Mouse (Mus musculus) neural tube, embryonic 14.5 days (tissue): Measurements from ENCODE around the gene Kif16b. TPM values are rescaled to one million over a fixed set of nuclear protein-coding genes. Genes with fewer than 3 reads are reported as not detected.

Source experiments
- ATAC-seq: fragments of 200-750 bp; cut with Nextera tagmentation; 2 replicates; pipeline ENCODE4 v1.8.0; 2017; ENCODE audit warnings: low read depth, mild to moderate bottlenecking, moderate TSS enrichment, moderate library complexity
- H3K27ac ChIP-seq: fragments of 300-500 bp; sonication (generic); 2 replicates; pipeline ENCODE4 v1.5.1; 2014; ENCODE audit warnings: low read depth, mild to moderate bottlenecking, control low read depth, low read length, moderate library complexity, mixed read lengths
- H3K27me3 ChIP-seq: fragments of 300-500 bp; sonication (generic); 2 replicates; pipeline ENCODE4 v1.6.1; 2014; ENCODE audit warnings: low read length; ENCODE audit not compliant: control insufficient read depth, insufficient read depth
- H3K36me3 ChIP-seq: fragments of 300-500 bp; sonication (generic); 2 replicates; pipeline ENCODE4 v1.6.1; 2014; ENCODE audit warnings: low read length, mixed read lengths; ENCODE audit not compliant: control insufficient read depth, insufficient read depth
- H3K4me1 ChIP-seq: fragments of 300-500 bp; sonication (generic); 2 replicates; pipeline ENCODE4 v1.6.1; 2014; ENCODE audit warnings: low read length; ENCODE audit not compliant: control insufficient read depth, insufficient read depth
- H3K4me2 ChIP-seq: fragments of 300-500 bp; sonication (generic); 2 replicates; pipeline ENCODE4 v1.6.1; 2014; ENCODE audit warnings: mild to moderate bottlenecking, low read depth, low read length, control low read depth
- H3K4me3 ChIP-seq: fragments of 300-500 bp; sonication (generic); 2 replicates; pipeline ENCODE4 v1.5.1; 2014; ENCODE audit warnings: low read depth, low read length, control low read depth, mixed read lengths
- H3K9ac ChIP-seq: fragments of 300-500 bp; sonication (generic); replicated peaks from 2 replicates; pipeline ENCODE4 v1.6.1; 2014; ENCODE audit warnings: low read depth, mild to moderate bottlenecking, control low read depth, low read length, mixed read lengths
- H3K9me3 ChIP-seq: fragments of 300-500 bp; sonication (generic); 2 replicates; pipeline ENCODE4 v1.6.1; 2016; ENCODE audit warnings: low read length; ENCODE audit not compliant: control insufficient read depth
- WGBS: fragments of 180-500 bp; shearing (Covaris S2); extraction: QIAGEN DNeasy Blood & Tissue Kit; methylation state at CpG from one replicate; pipeline ENCODE4 v1.1.7; 2014; 5-methylcytosine and 5-hydroxymethylcytosine counted together
- polyA plus RNA-seq: library from polyadenylated mRNA; unstranded; fragments of >200 nt; fragmentation: Nextera tagmentation; extraction: Ambion mirVana; gene quantifications from 2 replicates; pipeline ENCODE4 v1.2.1, GENCODE M21; 2014

Gene Kif16b
- polyA plus RNA-seq, 1 experiment from 2014 or later = 4.0 TPM

DNA sequence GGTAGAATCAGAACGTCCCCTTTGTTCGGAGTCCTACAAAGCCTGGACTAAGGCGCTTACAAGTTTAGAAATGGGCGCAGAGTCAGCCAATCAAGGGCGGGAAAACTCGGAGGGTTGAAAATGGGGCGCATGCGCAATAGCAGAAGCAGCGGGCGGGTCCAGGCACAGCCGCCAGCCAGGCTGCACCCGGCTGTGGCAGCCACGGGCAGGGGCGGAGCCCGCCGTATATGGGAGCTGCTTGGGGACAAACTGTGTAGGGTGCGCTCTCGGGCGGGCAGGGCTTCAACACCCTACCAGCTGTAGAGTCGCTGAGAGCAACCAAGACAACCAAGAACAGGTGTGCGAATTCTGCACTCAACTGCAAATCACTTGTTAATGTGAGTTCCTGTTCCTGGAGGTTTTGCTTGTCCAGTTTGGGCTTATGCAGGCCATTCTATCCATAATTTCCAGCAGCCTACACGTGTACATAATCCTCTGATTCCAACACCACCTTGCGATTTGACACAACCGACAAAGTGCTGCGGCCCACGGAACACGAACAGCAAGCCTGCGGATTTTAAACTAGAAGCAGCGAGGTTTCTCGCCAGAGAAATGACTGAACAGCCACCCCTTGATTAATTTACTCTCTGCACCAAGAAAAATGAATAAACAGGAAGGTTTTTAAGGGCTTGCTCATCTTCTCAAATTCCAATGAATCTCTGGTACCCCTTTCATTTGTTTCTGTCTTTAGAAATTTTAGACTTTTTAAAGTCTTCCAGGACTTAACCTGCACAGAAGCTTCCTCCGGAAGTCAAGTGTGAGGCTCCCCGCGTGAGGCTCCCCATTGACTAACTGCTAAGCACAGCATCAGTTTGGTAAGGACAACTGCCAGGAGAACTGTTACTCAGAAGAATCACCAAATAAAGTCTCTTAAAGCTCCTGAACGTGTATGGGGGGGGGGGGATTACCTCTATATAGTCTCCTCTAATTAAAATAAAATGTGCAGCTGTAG, 1.9 kb upstream of the Kif16b start:
- ATAC-seq = peak; percentile 96
- H3K27ac ChIP-seq = no peak overlapping the region; the same call in 1 of the 2 replicates
- WGBS = 8% methylated on average over 34 of the region's 34 CpGs
- peak overlapping the region; percentile 33 for H3K4me3 ChIP-seq
- no peaks in the 10 kb centered on the region; the same call in 1 of the 2 replicates for H3K4me1 ChIP-seq
- no peaks in the 10 kb centered on the region for H3K36me3 ChIP-seq
- H3K4me2 ChIP-seq = peak overlapping the region; percentile 81
- H3K9me3 ChIP-seq = no peaks in the 10 kb centered on the region
- peak overlapping the region; percentile 33; the same call in 1 of the 2 replicates for H3K9ac ChIP-seq
- H3K27me3 ChIP-seq = no peaks in the 10 kb centered on the region

GRCm38 (mm10) chr2:142900120-142900861, 1.0 kb downstream of the Kif16b start:
- no peak for ATAC-seq

DNA sequence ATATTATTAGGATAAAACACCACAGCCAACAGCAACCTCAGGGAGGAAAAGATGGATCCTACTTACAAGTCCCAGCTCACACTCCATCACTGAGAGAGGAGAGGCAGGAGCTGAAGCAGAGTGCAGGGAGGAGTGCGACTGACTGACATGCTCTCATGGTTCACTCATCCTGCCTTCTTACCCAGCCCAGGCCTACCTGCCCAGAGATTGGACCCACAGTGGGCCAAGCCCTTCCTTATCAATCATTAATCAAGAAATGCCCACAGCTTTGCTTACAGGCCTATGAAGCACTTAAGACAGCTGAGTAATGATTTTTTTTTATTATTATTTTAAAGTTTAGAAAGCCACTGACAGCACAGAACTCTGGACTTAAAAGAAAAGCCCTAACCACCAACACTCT, 7.6 kb downstream of the Kif16b start:
- no peak overlapping the region for H3K27ac ChIP-seq
- H3K9ac ChIP-seq = no peak overlapping the region
- 94% methylated on average over 1 of the region's 1 CpGs for WGBS
- no peak for ATAC-seq
- no peaks in the 10 kb centered on the region for H3K27me3 ChIP-seq
- no peaks in the 10 kb centered on the region for H3K36me3 ChIP-seq
- no peak overlapping the region for H3K4me2 ChIP-seq
- H3K4me3 ChIP-seq = no peak overlapping the region
- no peaks in the 10 kb centered on the region for H3K4me1 ChIP-seq
- H3K9me3 ChIP-seq = no peaks in the 10 kb centered on the region

More at GRCm38 (mm10) chr2:142900120-142900861, 1.0 kb downstream of the Kif16b start:
- H3K4me2 ChIP-seq = peak overlapping the region; percentile 92
- 61% methylated on average over 10 of the region's 10 CpGs for WGBS
- no peaks in the 10 kb centered on the region; the same call in 1 of the 2 replicates for H3K4me1 ChIP-seq
- no peaks in the 10 kb centered on the region for H3K9me3 ChIP-seq
- H3K4me3 ChIP-seq = peak overlapping the region; percentile 77
- peak overlapping the region; percentile 76; the same call in 1 of the 2 replicates for H3K9ac ChIP-seq
- no peaks in the 10 kb centered on the region for H3K36me3 ChIP-seq
- H3K27me3 ChIP-seq = no peaks in the 10 kb centered on the region
- no peak overlapping the region for H3K27ac ChIP-seq

- 94% methylated on average over 2 of the region's 2 CpGs for WGBS
- no peak overlapping the region for H3K9ac ChIP-seq
- H3K36me3 ChIP-seq = no peaks in the 10 kb centered on the region
- H3K4me3 ChIP-seq = no peak overlapping the region
- no peak for ATAC-seq
- no peaks in the 10 kb centered on the region for H3K9me3 ChIP-seq
- H3K27ac ChIP-seq = no peak overlapping the region
- no peaks in the 10 kb centered on the region for H3K4me1 ChIP-seq
- no peaks in the 10 kb centered on the region for H3K27me3 ChIP-seq
- H3K4me2 ChIP-seq = no peak overlapping the region
These were observed 10.0 kb downstream of the Kif16b start for GRCm38 (mm10) chr2:142891283-142891682.

- Histone ChIP-seq H3K9ac (no peak overlapping the region), H3K27me3 (no peaks in the 10 kb centered on the region), H3K4me1 (no peaks in the 10 kb centered on the region), H3K4me2 (no peak overlapping the region), H3K27ac (no peak overlapping the region), H3K4me3 (no peak overlapping the region), H3K9me3 (no peaks in the 10 kb centered on the region), H3K36me3 (no peaks in the 10 kb centered on the region)
- ATAC-seq = no peak
- WGBS = 97% methylated on average over 4 of the region's 4 CpGs
These were observed 16.9 kb downstream of the Kif16b start for GRCm38 (mm10) chr2:142884456-142884855.

- Histone ChIP-seq H3K27ac (no peak overlapping the region), H3K4me2 (no peak overlapping the region), H3K36me3 (no peaks in the 10 kb centered on the region), H3K9ac (no peak overlapping the region), H3K27me3 (no peaks in the 10 kb centered on the region), H3K4me1 (no peaks in the 10 kb centered on the region), H3K9me3 (no peaks in the 10 kb centered on the region), H3K4me3 (no peak overlapping the region)
- no peak for ATAC-seq
- 90% methylated on average over 7 of the region's 7 CpGs for WGBS
These were observed 17.7 kb downstream of the Kif16b start for GRCm38 (mm10) chr2:142883625-142883994.

GRCm38 (mm10) chr2:142882871-142883624, 18.3 kb downstream of the Kif16b start:
- H3K27me3 ChIP-seq = no peaks in the 10 kb centered on the region
- H3K4me2 ChIP-seq = no peak overlapping the region
- 69% methylated on average over 7 of the region's 7 CpGs for WGBS
- H3K9ac ChIP-seq = no peak overlapping the region
- no peak for ATAC-seq
- no peaks in the 10 kb centered on the region for H3K9me3 ChIP-seq
- H3K27ac ChIP-seq = no peak overlapping the region
- H3K36me3 ChIP-seq = no peaks in the 10 kb centered on the region
- no peak overlapping the region for H3K4me3 ChIP-seq
- no peaks in the 10 kb centered on the region for H3K4me1 ChIP-seq

GRCm38 (mm10) chr2:142882466-142882865, 18.9 kb downstream of the Kif16b start:
- 72% methylated on average over 2 of the region's 2 CpGs for WGBS
- H3K9me3 ChIP-seq = no peaks in the 10 kb centered on the region
- no peak overlapping the region for H3K27ac ChIP-seq
- H3K4me1 ChIP-seq = no peaks in the 10 kb centered on the region
- no peak overlapping the region for H3K4me3 ChIP-seq
- H3K27me3 ChIP-seq = no peaks in the 10 kb centered on the region
- H3K36me3 ChIP-seq = no peaks in the 10 kb centered on the region
- no peak overlapping the region for H3K9ac ChIP-seq
- ATAC-seq = no peak
- H3K4me2 ChIP-seq = no peak overlapping the region
